Mouse (Mus musculus): ENCODE data around the gene Ubl7. TPM values are rescaled to one million over a fixed set of nuclear protein-coding genes. Genes with fewer than 3 reads are reported as not detected.

Ubl7 gene
- polyA plus RNA-seq, 1 experiment from 2014 or later = 52.4 TPM

GRCm38 (mm10) chr9:57961226-57961625 lies 50.4 kb downstream of the Ubl7 start:
- no peak overlapping the region for H3K4me2 ChIP-seq
- H3K27ac ChIP-seq (replicated peaks) = no peak overlapping the region
- WGBS (ENCODE audit: insufficient replicate concordance) = 72% methylated on average over 15 of the region's 15 CpGs
- no peaks in the 10 kb centered on the region for H3K4me1 ChIP-seq (replicated peaks)
- H3K9ac ChIP-seq = no peak overlapping the region
- no peaks in the 10 kb centered on the region for H3K27me3 ChIP-seq
- H3K4me3 ChIP-seq (replicated peaks) = no peak overlapping the region
- ATAC-seq (ENCODE audit: insufficient read depth) = no peak
- H3K36me3 ChIP-seq (replicated peaks) = no peaks in the 10 kb centered on the region
- no peaks in the 10 kb centered on the region for H3K9me3 ChIP-seq (replicated peaks)

- H3K4me3 ChIP-seq (replicated peaks) = no peak overlapping the region
- no peaks in the 10 kb centered on the region for H3K27me3 ChIP-seq
- 55% methylated on average over 17 of the region's 17 CpGs for WGBS (ENCODE audit: insufficient replicate concordance)
- no peaks in the 10 kb centered on the region for H3K9me3 ChIP-seq (replicated peaks)
- H3K36me3 ChIP-seq (replicated peaks) = no peaks in the 10 kb centered on the region
- no peak overlapping the region for H3K27ac ChIP-seq (replicated peaks)
- ATAC-seq (ENCODE audit: insufficient read depth) = no peak
- no peak overlapping the region for H3K9ac ChIP-seq
- no peak overlapping the region for H3K4me2 ChIP-seq
- no peaks in the 10 kb centered on the region for H3K4me1 ChIP-seq (replicated peaks)
Measured at GRCm38 (mm10) chr9:57961863-57962778, 51.3 kb downstream of the Ubl7 start.

GRCm38 (mm10) chr9:57963249-57963997 lies 52.6 kb downstream of the Ubl7 start:
- Histone ChIP-seq H3K4me3 (replicated peaks) (no peak overlapping the region), H3K4me2 (no peak overlapping the region), H3K27ac (replicated peaks) (no peak overlapping the region), H3K27me3 (no peaks in the 10 kb centered on the region), H3K4me1 (replicated peaks) (0 out of 2 replicates have a peak, but pooled peaks cover 5% of the 10 kb centered on the region), H3K36me3 (replicated peaks) (no peaks in the 10 kb centered on the region), H3K9ac (no peak overlapping the region), H3K9me3 (replicated peaks) (no peaks in the 10 kb centered on the region)
- no peak for ATAC-seq (ENCODE audit: insufficient read depth)
- 59% methylated on average over 4 of the region's 4 CpGs for WGBS (ENCODE audit: insufficient replicate concordance)

GRCm38 (mm10) chr9:57963998-57964395 lies 53.2 kb downstream of the Ubl7 start:
- H3K4me1 ChIP-seq (replicated peaks) = 0 out of 2 replicates have a peak, but pooled peaks cover 9% of the 10 kb centered on the region
- ATAC-seq (ENCODE audit: insufficient read depth) = no peak
- 61% methylated on average over 5 of the region's 5 CpGs for WGBS (ENCODE audit: insufficient replicate concordance)
- no peaks in the 10 kb centered on the region for H3K9me3 ChIP-seq (replicated peaks)
- no peaks in the 10 kb centered on the region for H3K36me3 ChIP-seq (replicated peaks)
- H3K4me3 ChIP-seq (replicated peaks) = no peak overlapping the region
- no peak overlapping the region for H3K27ac ChIP-seq (replicated peaks)
- H3K27me3 ChIP-seq = no peaks in the 10 kb centered on the region
- no peak overlapping the region for H3K9ac ChIP-seq
- H3K4me2 ChIP-seq = no peak overlapping the region

DNA sequence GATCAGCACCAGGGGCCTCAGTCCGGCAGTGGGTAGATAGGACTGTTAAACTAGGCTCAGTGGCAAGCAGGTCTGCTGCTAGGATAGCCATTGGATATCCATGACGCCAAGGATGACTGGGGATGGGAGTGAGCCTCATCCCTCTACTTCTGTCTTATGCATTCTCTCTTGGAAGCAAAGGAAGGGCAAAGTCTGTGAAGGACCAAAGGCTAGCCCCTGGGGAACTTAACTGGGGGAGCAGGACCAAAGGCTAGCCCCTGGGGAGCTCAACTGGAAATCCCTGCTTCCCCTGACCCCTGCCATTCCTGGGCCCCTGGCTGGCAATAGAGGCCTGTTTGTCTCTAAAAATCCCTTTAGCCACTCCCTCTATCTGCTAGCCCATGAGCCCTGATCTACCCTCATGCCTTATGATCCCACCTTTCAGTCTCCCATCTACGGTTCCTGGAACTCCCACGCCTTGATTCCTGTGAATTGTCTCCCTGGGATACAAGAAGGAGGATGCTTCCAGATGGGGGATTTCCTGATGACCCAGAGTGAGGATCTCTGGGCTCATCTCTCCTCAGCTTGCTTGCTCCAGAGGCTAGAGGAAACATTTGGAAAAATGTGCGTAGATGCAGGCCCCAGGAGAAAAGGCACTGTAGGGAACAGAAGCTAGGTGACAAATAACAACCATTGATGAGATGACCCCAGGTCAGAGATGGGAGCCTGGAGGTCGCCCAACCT lies 53.9 kb downstream of the Ubl7 start:
- 54% methylated on average over 6 of the region's 6 CpGs for WGBS (ENCODE audit: insufficient replicate concordance)
- Histone ChIP-seq H3K4me1 (replicated peaks) (0 out of 2 replicates have a peak, but pooled peaks cover 9% of the 10 kb centered on the region), H3K4me3 (replicated peaks) (no peak overlapping the region), H3K27ac (replicated peaks) (no peak overlapping the region), H3K36me3 (replicated peaks) (no peaks in the 10 kb centered on the region), H3K9ac (no peak overlapping the region), H3K4me2 (no peak overlapping the region), H3K9me3 (replicated peaks) (no peaks in the 10 kb centered on the region), H3K27me3 (no peaks in the 10 kb centered on the region)
- no peak for ATAC-seq (ENCODE audit: insufficient read depth)

DNA sequence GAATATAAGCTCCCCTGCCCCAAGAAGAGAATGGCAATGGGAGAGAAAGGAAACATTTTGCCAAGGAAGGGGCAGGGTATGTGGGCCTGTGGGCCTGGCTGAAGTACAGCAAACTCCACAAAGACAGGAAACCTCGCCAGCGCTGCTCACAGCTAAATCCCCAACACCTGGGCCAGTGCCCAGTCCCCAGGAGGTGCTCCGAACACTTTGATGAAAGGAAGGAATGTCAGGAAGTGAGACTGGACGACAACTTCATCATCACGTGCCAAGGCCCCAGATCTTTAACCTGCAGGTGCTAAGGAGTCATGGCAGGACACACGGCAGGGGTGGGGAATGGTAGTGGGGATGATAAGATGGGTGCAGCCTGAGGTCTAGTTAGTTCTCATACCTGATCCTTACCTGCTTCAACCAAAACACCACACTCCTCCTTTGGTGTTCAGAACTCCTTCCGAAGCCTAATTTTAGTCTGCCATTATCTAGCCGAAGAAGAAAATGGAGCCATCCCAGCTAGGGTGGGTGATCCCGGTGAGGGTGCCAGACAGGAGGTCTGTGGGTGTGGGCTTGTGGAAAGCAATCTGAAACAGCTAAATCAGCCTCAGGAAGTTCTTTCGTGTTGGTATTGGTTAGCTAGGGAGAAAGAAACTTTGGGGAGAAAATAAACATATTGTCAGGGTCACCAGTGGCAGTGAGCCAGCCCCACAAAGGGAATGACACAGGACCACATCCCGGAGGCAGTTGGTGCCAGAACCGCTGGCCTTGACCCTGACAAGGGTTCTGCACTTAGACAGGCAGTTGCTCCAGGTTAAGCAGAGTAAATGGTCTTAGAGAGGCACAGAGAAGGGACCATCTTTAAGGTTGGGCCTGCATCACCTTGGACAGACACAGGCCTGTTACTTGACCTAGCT lies 54.8 kb downstream of the Ubl7 start:
- no peak for ATAC-seq (ENCODE audit: insufficient read depth)
- Histone ChIP-seq H3K9me3 (replicated peaks) (no peaks in the 10 kb centered on the region), H3K4me3 (replicated peaks) (no peak overlapping the region), H3K27ac (replicated peaks) (no peak overlapping the region), H3K27me3 (no peaks in the 10 kb centered on the region), H3K4me2 (no peak overlapping the region), H3K36me3 (replicated peaks) (no peaks in the 10 kb centered on the region), H3K4me1 (replicated peaks) (0 out of 2 replicates have a peak, but pooled peaks cover 9% of the 10 kb centered on the region), H3K9ac (no peak overlapping the region)
- WGBS (ENCODE audit: insufficient replicate concordance) = 59% methylated on average over 12 of the region's 12 CpGs

GRCm38 (mm10) chr9:57967237-57967960 lies 56.6 kb downstream of the Ubl7 start:
- H3K27me3 ChIP-seq = no peaks in the 10 kb centered on the region
- WGBS (ENCODE audit: insufficient replicate concordance) = 66% methylated on average over 14 of the region's 14 CpGs
- H3K4me2 ChIP-seq = no peak overlapping the region
- no peak overlapping the region for H3K27ac ChIP-seq (replicated peaks)
- no peak for ATAC-seq (ENCODE audit: insufficient read depth)
- H3K36me3 ChIP-seq (replicated peaks) = no peaks in the 10 kb centered on the region
- H3K9me3 ChIP-seq (replicated peaks) = no peaks in the 10 kb centered on the region
- no peak overlapping the region for H3K9ac ChIP-seq
- H3K4me3 ChIP-seq (replicated peaks) = no peak overlapping the region
- 0 out of 2 replicates have a peak, but pooled peaks cover 9% of the 10 kb centered on the region for H3K4me1 ChIP-seq (replicated peaks)

GRCm38 (mm10) chr9:57968166-57968771 lies 57.5 kb downstream of the Ubl7 start:
- Histone ChIP-seq H3K4me1 (replicated peaks) (0 out of 2 replicates have a peak, but pooled peaks cover 9% of the 10 kb centered on the region), H3K9me3 (replicated peaks) (no peaks in the 10 kb centered on the region), H3K4me2 (no peak overlapping the region), H3K27ac (replicated peaks) (no peak overlapping the region), H3K9ac (no peak overlapping the region), H3K27me3 (no peaks in the 10 kb centered on the region), H3K36me3 (replicated peaks) (no peaks in the 10 kb centered on the region), H3K4me3 (replicated peaks) (no peak overlapping the region)
- WGBS (ENCODE audit: insufficient replicate concordance) = 52% methylated on average over 9 of the region's 9 CpGs
- ATAC-seq (ENCODE audit: insufficient read depth) = no peak

GRCm38 (mm10) chr9:57968783-57969542 lies 58.2 kb downstream of the Ubl7 start:
- H3K4me2 ChIP-seq = no peak overlapping the region
- no peaks in the 10 kb centered on the region for H3K9me3 ChIP-seq (replicated peaks)
- no peaks in the 10 kb centered on the region for H3K27me3 ChIP-seq
- H3K27ac ChIP-seq (replicated peaks) = no peak overlapping the region
- no peak overlapping the region for H3K4me3 ChIP-seq (replicated peaks)
- 61% methylated on average over 8 of the region's 8 CpGs for WGBS (ENCODE audit: insufficient replicate concordance)
- 0 out of 2 replicates have a peak, but pooled peaks cover 9% of the 10 kb centered on the region for H3K4me1 ChIP-seq (replicated peaks)
- H3K9ac ChIP-seq = no peak overlapping the region
- H3K36me3 ChIP-seq (replicated peaks) = no peaks in the 10 kb centered on the region
- no peak for ATAC-seq (ENCODE audit: insufficient read depth)

All from liver, embryonic 15.5 days (tissue).